Mouse (Mus musculus) mature B cell (primary cell): ENCODE results near the gene Phb2.

Experiments used
- in situ Hi-C: fragments of 300-500 bp; cut with MboI; formaldehyde crosslinking; loops from 2 replicates; pipeline ENCODE4 v1.14.3; 2019

Gene Phb2

DNA sequence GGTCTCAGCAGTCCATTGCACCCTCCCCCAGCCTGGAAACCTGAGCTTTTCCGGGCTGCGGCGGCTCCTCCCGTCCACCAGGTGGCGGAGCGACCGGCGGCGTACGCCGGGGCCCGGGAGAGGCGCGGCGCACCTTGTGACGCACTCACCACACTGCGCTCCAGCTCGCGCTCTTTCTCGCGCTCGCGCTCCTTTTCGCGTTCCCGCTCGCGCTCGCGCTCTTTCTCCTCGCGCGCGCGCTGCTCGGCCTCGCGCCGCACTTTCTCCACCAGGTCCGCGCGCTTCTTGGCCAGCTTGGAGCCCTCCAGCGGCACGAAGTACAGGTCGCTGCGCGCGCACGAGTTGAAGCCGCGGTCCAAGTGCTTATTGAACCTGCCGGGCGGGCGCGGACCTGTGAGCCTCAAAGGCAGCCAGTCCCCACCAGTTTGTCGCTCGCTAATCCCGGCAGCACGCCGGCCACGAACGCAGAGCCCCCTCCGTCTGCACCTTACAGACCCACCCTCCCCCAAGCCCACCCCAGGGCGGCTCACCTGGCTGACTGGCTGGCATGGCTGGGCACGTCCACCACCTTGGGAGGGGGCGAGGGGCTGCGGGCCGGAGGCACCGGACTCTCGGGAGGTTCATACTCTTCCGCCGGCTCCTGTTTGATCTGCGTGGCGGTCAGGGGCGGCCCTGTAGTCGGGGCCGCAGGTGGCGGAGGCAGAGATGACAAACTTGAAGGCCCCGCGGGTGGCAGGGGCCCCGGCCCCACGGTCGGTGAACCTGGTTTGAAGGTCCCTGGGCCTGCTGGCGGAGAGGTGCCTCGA, 33.6 kb downstream of the Phb2 start:
- in situ Hi-C loops: no loop called here

DNA sequence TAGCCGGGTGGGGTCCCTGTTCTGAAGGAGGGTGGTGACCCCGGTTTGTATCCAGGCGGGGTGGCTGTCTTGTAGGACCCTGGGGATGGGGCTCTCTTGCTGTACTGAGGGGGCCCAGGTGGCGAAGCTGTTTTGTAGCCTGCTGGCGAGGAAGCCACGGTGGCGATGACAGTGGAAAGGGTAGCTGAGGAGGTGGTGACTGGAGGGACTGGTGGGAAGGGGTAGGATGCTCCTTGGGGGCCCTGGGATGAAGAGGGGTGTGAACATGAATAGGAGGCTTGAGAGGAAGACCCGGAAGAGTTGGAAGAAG, 34.1 kb downstream of the Phb2 start:
- in situ Hi-C loops: no loop called here

DNA sequence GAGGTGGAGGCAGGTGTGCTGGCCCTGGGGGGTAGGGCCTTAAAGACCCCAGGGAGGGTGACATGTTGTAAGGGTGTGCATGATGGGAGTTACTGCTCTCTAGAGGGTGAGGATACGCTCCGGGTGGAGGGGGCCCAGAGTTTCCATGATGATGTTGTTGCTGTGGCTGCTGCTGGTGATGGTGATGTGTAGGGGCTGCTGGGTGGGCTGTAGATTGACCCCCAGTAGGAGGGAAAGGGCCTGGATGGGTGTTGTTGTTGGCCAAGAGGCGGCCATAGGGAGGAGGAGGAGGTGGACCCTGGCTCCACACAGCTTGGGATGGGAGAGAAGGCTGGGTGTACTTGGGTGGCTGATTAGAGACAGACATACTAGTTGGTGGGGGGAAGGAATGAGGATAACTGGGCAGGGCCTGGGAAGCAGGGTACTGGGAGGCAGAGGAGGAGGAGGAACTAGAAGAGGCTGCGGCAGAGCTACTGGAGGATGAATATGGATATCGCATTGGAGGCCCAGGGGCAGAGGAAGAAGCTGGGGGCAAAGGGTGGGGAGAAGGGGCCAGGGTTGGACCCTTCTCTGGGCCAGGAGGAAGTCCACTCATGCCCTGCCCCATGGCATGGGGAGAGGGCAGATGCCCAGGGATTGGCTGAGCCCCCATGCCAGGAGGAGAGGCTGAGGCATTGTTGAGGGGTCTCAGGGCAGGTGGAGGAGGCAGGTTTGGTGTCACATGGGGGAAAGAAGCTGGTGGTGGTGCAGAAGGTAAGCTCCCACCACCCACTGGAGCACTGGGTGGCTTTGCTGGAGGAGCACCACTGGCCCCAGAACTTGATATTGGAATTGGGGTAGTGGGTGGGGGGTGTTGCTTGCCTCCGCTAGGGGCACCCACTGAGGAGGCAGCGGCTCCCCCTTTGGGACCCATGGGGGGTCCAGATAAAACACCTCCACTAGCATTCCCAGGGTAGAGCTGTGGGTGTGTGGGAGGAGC, 34.8 kb downstream of the Phb2 start:
- in situ Hi-C loops: no loop called here

DNA sequence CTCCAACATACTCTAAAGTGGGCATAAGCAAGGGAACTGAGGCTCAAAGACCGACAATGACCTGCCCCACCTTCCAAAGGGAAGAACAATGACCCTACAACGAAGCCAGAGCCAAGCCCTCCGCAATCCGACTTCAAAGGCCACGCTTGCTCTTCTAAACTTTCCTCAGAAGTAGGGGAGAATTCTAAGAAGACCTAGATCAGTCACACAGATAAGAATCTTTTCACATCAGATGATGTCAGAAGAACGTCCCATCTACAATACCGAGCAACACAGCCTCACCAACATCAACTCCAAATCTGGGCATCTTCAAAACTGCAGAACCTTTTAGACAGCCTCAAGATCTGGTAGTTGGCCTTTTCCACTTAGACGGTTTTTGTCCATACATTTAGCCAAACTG, 38.3 kb downstream of the Phb2 start:
- in situ Hi-C loops: no loop called here

DNA sequence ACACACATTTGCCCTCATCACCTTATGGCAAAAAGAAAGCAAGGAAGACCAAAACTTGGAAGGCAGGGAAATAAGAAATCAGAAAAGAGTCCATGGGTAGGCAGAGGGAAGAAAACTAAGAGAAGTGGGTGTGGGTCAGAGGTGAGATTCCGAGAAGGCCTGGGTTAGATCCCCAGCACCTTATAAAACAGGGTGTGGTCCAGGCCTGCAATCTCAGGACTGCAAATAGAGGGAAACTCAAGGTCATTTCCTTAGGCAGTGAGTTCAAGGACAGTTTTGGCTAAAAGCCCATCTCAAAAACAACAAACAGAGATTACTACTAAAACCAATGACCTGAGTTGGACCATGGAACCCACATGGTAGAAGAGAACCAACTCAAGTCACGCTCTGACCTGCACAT, 41.7 kb downstream of the Phb2 start:
- in situ Hi-C loops: no loop called here

DNA sequence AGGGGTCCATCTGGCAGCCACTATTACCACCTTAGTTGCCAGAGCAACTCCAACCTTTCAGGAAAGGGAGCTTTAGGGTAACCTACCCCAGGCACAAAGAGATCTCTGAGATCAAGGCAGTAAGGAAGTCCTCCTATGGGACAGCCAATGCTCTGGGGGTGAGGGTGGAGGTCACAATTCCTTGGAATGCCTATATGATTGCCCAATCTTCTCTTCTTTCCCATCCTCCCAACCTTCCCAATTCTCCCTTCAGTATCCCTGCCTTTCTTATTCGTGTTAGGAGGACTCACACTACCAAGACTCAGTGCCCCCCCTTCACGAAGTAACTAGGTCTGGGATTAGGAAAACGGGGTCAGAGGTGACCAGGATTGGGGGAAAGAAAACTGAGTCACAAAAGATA, 43.2 kb downstream of the Phb2 start:
- in situ Hi-C loops: no loop called here

DNA sequence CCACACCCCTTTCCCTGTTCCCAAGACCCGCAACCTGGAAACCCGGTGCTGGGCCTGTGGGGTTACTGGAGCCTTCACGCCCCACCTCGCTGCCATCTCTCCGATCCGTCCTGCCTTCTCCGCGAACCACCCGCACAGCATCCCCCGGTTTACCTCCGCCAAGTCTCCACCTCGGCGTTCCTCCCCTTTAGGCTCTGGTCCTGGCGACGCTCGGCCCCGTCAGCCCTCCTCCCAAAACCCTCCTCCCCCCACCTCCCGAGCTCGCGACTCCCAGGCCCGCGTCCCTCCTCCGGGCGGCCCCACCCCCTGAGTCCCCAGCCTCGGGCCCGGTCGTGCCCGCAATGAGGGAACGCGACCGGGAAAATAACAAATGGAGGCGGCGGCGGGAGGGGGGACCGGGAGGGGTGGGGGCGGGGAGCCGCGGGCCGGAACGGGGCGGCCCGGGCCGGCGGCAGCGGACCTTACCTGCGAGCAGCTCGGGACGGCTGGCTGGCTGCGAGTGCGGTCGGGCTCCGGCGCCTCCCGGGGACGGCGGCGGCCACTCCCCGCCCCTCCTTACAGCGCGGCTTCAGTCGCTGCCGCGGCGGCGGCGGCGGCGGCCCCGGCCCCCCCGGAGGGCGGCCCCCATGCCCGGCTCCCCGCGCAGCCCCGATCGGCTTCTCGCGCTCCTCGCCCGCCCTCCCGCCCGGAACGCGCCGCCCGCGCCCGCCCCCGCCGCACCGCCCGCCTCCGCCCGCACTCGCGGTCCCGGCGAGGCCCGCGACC, 43.9 kb downstream of the Phb2 start, which contains the start of the genes Gm45234 and Atn1:
Gm45234 (minus strand) TSS at position 191 of the 765 bp plus-strand sequence.
Atn1 (minus strand) TSS at position 694 of the 765 bp plus-strand sequence.
- in situ Hi-C loops: no loop called here

DNA sequence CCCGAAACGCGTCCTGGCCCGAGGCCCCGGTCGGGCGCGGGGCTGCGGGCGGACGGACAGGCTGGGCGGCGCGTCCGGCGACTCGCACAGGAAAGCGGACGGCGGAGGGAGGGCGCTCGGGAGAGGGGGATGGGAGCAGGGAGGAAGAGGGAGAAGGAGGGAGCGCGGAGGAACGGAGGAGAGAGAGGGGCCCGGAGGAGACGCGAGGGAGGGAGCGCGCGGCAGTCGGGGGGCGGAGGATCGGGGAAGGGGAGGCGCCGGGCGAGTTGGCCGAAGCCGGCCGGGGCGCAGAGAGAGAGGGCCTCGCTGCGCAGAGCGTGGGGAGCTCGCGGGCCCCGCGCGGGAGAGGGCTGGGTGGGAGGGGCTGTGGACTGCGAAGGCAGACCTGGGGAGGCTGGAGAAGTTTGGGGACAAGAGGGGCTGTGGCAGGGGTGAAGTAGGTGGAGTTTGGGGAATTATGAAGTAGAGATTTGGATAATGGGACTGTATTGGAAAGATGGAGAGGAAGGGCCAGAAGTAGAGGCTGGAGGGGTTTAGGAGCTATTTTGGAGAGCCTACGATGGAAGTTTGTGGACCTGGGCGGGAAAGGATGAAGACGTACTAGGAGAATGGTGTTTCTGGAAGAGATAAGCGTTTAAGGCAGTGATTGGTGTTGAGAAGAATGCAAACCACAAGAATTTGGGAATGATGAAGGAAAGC, 44.7 kb downstream of the Phb2 start:
- in situ Hi-C loops: no loop called here

DNA sequence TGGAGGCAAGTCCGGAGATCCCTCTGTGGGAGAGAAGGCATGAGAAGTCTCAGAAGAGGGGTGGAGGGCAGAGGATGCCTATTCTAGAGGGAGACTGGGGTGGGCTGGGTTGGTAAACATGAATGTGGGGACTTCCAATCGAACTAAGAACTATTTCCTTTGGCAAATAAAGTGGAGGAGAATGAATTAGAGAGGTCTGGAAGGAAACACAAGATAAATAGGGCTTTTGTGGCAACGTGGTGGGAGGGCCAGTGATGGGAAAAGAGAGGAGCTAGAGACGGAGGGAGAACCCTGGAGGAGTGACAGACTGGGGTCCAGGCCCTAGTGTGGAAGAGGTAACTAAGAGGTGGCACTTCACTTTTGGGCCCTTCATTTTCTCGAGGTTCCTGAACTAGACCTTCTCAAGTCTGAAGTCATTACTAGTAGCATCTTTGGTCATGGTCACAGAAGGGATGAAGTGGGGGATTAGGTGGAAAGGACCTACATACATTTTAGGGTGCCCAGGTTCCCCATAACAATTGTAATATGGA, 45.3 kb downstream of the Phb2 start:
- in situ Hi-C loops: no loop called here

DNA sequence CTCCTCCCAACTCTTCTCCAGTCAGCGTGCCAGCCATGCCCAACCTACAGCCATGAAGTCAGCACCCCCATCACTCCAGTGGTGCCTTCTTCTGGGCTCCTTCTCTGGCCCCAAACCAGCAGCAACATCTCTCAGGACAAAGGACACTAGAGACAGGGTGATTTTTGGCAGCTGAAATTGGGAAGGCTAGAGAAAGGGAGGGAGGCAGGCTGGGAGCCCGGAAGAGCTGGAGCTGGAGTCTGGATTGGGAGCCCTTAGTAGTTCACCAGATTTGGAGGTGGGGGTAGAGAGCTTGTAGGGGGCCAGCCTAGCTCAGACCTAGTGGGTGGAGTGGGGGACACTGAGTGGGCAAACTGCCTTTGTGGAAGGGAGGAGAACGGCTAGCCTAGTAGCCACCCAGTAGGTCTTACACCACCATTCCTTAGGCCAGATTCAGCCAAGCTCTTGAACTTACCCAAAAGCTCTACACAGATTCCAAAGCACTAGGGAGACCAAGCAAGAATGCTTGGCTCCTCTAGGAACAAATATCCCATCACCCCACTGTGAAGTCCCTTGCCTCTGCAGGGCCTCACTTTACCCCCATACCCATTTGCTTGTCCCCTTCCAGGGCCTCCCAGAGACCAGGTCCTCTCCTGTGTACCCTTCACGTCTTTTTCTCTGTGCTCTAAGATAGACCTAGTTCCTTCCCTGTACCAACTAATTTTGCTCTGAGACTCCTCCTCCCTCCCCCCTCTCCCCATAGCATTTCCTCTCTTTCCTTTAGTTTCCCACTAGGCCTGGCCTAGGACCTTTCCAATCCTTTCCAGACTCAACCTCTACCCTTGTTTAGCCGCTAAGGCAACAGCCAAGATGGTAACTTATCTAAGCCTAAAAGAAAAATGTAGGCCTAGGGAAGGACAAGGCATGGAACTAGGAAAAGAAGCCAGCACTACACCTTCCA, 46.0 kb downstream of the Phb2 start:
- in situ Hi-C loops: no loop called here

DNA sequence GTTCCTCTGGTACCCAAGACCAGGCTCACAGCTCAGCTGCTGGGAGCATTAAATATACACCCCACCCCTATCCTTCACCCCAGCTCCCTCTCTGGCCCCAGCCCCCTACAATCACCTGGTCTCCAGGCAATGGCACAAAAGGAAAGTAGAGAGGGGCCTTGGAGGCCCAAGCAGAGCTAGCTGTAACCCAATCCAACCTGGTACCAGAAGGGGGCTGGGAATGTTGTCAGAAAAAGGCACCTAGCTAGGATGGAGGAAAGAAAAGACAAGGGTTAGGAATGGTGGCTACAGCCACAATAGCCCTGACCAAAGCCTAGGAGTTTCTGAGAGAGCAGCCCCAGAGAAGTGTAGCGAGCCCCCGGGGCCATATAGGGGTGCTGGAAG, 46.7 kb downstream of the Phb2 start:
- in situ Hi-C loops: no loop called here

DNA sequence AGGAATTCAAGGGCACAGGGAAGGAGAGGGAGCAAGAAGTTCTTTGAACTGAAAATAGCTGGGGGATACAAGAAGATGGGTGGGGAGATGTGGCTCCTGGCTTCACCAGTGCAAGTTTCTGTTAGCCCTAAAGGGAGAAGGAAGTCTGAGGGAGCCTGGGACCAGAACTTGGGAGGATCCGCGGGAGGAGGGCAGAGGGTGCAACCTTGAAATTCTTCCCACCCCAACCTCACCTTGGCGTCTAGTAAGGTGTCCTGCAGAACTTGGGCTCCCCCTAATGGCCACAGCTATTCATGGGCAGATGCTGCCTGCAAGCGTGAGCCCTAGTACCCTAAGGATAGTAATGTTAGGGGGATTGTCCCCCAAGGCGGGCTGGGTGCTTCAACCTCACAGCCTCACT, 47.1 kb downstream of the Phb2 start:
- in situ Hi-C loops: no loop called here

DNA sequence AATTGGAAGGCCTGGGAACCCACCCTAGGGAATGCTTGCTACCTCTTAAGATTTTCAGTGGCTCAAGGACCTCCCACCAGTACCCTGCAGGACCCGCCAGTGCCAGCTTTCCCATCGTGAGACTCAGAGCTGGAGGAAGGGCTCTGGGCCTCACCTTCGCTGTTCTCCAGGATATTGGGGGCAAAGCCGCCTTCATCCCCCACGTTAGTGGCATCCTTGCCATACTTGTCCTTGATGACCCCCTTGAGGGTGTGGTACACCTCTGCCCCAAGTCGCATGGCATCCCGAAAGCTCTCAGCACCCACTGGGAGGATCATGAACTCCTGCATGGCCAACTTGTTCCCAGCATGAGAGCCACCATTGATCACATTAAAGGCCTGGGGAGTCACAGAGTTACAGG, 53.8 kb downstream of the Phb2 start:
- in situ Hi-C loops: no loop called here
